Mouse (Mus musculus) kidney, adult 2 months (tissue): ENCODE results near the gene Appl2.

Experiments
- CTCF ChIP-seq: fragments of 200-500 bp; conservative IDR thresholded peaks from 2 replicates; pipeline ENCODE4 v1.5.1; 2011; ENCODE audit warnings: low read depth, mild to moderate bottlenecking, control low read depth, low read length, moderate library complexity, mixed read lengths; ENCODE audit not compliant: insufficient read depth, insufficient read length
- POLR2A ChIP-seq: fragments of 200-500 bp; IDR thresholded peaks from one replicate; pipeline ENCODE4 v1.6.1; 2011; ENCODE audit warnings: low read depth, low read length, control low read depth

GRCm38 (mm10) chr10:83641641-83642040, 6.9 kb downstream of the Appl2 start:
- TF ChIP-seq CTCF (no peak), POLR2A (no peak)
